Mouse (Mus musculus) olfactory bulb, adult 2 months (tissue): ENCODE measurements around the gene Cacna1c.

Experiments used
- CTCF ChIP-seq: fragments of 200-500 bp; IDR thresholded peaks from 2 replicates; pipeline ENCODE4 v1.5.1; 2012; ENCODE audit warnings: low read depth, mild to moderate bottlenecking, low read length, moderate library complexity; ENCODE audit not compliant: insufficient read depth
- POLR2A ChIP-seq: fragments of 200-500 bp; IDR thresholded peaks from 2 replicates; pipeline ENCODE4 v1.6.1; 2012; ENCODE audit warnings: mild to moderate bottlenecking, low read depth, low read length, moderate library complexity; ENCODE audit not compliant: insufficient read depth

GRCm38 (mm10) chr6:119057076-119057479 lies 139.1 kb downstream of the Cacna1c start:
- TF ChIP-seq CTCF: no peak
- TF ChIP-seq POLR2A: no peak
